Mouse (Mus musculus) urinary bladder, postnatal 25 days (tissue): ENCODE data around the gene S100a1.
A peak's percentile ranks its signal among the peaks of the same experiment; 100 is the strongest.

Experiments used
- DNase-seq: peaks from one replicate; pipeline ENCODE4 v3.0.0; 2022; ENCODE audit warnings: low spot score

S100a1 gene

DNA sequence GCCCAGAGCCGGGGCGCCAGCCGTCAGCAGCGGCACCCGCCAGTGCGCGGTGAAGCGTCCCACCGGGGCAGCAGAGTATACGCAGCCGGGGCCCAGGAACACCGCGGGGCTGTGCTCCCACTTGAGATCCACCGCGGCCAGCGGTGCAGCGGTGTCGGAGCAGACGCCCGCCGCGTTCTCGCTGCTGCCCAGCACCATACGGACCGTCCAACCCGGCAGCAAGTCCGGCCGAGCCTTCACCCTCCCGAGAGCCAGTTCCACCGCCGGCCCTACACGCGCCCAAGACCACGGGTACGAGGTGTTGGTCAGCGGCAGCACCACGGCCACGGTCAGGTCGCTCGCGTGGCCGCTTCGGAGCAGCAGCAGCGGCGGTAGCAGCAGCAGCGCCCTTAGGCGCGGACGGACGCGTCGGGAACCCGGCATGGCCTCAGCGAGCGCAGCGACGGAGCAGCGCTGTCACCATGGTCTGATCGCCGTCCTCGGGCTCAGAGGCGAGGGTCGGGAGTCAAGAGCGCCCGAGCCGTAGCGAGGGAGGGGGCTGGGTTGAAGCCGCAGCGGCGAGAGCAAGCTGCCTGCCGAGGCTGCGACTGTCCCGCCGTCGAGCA lies 49.0 kb downstream of the S100a1 start:
- peak; percentile 26 for DNase-seq

DNA sequence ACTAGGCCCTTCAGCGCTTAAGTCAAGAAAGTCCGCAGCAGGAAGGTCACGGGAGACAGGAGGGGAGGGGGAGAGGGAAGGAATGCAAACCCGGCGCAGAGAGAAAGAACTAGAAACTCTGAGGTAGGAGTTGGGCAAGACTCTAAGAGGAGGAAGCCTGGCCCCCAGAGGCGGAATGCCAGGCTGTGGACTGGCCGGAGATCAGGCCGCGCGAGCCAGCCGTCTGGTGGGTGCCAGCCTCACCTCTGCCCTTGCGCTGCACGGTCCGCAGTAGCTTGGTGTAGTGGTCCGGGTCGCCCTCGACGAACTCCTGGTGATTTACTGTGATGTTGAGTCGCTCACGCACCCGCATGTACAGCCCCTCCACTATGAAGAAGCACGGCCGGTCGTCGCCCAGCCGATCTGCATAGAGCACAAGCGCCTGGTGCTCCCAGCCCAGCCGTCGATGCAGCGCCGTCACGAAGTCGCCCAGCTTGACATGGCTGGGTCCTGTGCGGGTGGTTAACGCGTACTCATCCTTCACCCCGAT lies 49.6 kb downstream of the S100a1 start:
- DNase-seq, result no peak

DNA sequence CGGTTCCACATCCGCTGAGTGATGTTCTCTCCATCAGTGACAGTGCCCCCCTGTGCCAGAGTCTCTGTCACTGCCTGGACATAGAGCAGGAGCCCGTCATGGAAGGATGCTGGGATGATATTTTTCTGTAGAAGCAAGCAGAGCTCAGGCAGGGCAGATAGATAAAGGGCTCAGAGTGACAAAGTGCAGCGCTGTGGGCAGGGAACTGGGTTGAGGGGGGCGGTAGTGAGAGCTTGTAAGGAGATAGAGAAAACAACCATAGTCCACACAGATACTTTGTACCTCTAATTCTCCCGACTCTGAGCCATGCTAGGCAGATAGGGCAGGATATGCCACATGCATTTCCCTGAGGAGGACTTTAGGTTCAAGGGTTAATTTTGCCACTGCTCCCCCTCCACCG lies 51.6 kb downstream of the S100a1 start:
- DNase-seq, result no peak

DNA sequence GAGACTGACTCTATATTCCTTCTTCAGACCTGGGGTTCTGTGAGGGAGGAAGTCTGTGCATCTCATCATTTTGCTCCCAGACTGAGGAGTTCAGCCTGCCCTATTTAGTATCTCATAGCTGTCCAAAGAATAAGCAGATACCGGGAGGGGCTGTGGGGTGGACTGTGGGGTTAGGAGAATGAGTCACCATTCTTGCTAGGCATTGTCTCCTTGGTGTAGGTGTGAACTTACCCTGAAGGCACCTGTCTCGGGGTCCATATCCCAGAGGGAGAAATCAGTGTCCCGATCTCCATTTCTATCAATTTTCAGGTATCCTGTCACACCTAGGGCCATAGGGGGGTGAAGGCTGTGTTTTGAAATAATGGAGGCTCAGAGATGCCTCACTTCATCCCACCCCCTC lies 52.3 kb downstream of the S100a1 start:
- DNase-seq, result no peak
